Mouse (Mus musculus): ENCODE data around the gene Slc16a4. TPM values are rescaled to one million over a fixed set of nuclear protein-coding genes. Genes with fewer than 3 reads are reported as not detected.

Gene Slc16a4
- polyA plus RNA-seq, 1 experiment from 2014 or later, result 0.49 TPM

GRCm38 (mm10) chr3:107321141-107321540 lies 30.1 kb downstream of the Slc16a4 start:
- ATAC-seq, result no peak
- H3K4me1 ChIP-seq (ENCODE audit: insufficient read depth, low read depth, low read length), result no peaks in the 10 kb centered on the region
- no peaks in the 10 kb centered on the region for H3K9me3 ChIP-seq (ENCODE audit: low read length)
- no peaks in the 10 kb centered on the region for H3K27me3 ChIP-seq (replicated peaks; ENCODE audit: insufficient read depth, low read length)
- no peak for TF ChIP-seq CTCF (IDR thresholded peaks at IDR 0.05)
- TF ChIP-seq EP300 (IDR thresholded peaks at IDR 0.05), result no peak
- DNase-seq (ENCODE audit: low spot score), result no peak
- H3K4me2 ChIP-seq (replicated peaks; ENCODE audit: low read depth, low read length), result no peak overlapping the region
- H3K9ac ChIP-seq (replicated peaks; ENCODE audit: low read depth), result no peak overlapping the region
- H3K36me3 ChIP-seq (ENCODE audit: insufficient read depth, low read length), result peaks cover 15% of the 10 kb centered on the region
- H3K27ac ChIP-seq (ENCODE audit: low read length), result no peak overlapping the region
- no peak overlapping the region for H3K4me3 ChIP-seq (ENCODE audit: low read depth, low read length)
- WGBS, result 83% methylated on average over 2 of the region's 2 CpGs

- no peaks in the 10 kb centered on the region for H3K27me3 ChIP-seq (replicated peaks; ENCODE audit: insufficient read depth, low read length)
- TF ChIP-seq CTCF (IDR thresholded peaks at IDR 0.05) (no peak), EP300 (IDR thresholded peaks at IDR 0.05) (no peak)
- peaks cover 15% of the 10 kb centered on the region for H3K36me3 ChIP-seq (ENCODE audit: insufficient read depth, low read length)
- H3K4me2 ChIP-seq (replicated peaks; ENCODE audit: low read depth, low read length), result no peak overlapping the region
- H3K4me1 ChIP-seq (ENCODE audit: insufficient read depth, low read depth, low read length), result no peaks in the 10 kb centered on the region
- no peak overlapping the region for H3K4me3 ChIP-seq (ENCODE audit: low read depth, low read length)
- DNase-seq (ENCODE audit: low spot score) (no peak), ATAC-seq (no peak)
- H3K9ac ChIP-seq (replicated peaks; ENCODE audit: low read depth), result no peak overlapping the region
- H3K9me3 ChIP-seq (ENCODE audit: low read length), result no peaks in the 10 kb centered on the region
- no peak overlapping the region for H3K27ac ChIP-seq (ENCODE audit: low read length)
These were observed 30.7 kb downstream of the Slc16a4 start for GRCm38 (mm10) chr3:107321776-107322175.

DNA sequence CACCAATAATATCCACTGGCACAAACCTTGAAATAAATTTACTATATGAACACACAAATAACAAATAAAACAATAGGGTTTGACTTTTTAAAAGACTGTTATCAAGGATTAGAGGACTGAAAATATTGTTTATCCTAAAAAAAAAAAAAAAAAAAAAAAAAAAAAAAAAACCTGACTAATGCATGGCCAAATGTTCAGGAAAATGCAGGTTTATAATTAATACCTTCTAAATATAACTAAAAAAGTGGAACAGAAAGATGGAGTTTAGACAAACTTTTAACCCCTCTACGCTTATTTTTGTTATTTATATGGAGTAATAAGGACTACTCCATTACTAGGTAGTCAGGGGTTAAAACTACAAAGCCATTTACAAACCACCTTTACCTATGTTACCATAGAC lies 35.4 kb downstream of the Slc16a4 start:
- Histone ChIP-seq H3K36me3 (ENCODE audit: insufficient read depth, low read length) (peaks cover 15% of the 10 kb centered on the region), H3K27me3 (replicated peaks; ENCODE audit: insufficient read depth, low read length) (no peaks in the 10 kb centered on the region), H3K4me1 (ENCODE audit: insufficient read depth, low read depth, low read length) (peaks cover 10% of the 10 kb centered on the region; the same call in 1 of the 2 replicates), H3K4me3 (ENCODE audit: low read depth, low read length) (no peak overlapping the region), H3K27ac (ENCODE audit: low read length) (no peak overlapping the region), H3K4me2 (replicated peaks; ENCODE audit: low read depth, low read length) (no peak overlapping the region), H3K9me3 (ENCODE audit: low read length) (no peaks in the 10 kb centered on the region), H3K9ac (replicated peaks; ENCODE audit: low read depth) (no peak overlapping the region)
- 98% methylated on average over 1 of the region's 1 CpGs for WGBS
- no peak for DNase-seq (ENCODE audit: low spot score)
- TF ChIP-seq EP300 (IDR thresholded peaks at IDR 0.05) (no peak), CTCF (IDR thresholded peaks at IDR 0.05) (no peak)
- ATAC-seq, result no peak

DNA sequence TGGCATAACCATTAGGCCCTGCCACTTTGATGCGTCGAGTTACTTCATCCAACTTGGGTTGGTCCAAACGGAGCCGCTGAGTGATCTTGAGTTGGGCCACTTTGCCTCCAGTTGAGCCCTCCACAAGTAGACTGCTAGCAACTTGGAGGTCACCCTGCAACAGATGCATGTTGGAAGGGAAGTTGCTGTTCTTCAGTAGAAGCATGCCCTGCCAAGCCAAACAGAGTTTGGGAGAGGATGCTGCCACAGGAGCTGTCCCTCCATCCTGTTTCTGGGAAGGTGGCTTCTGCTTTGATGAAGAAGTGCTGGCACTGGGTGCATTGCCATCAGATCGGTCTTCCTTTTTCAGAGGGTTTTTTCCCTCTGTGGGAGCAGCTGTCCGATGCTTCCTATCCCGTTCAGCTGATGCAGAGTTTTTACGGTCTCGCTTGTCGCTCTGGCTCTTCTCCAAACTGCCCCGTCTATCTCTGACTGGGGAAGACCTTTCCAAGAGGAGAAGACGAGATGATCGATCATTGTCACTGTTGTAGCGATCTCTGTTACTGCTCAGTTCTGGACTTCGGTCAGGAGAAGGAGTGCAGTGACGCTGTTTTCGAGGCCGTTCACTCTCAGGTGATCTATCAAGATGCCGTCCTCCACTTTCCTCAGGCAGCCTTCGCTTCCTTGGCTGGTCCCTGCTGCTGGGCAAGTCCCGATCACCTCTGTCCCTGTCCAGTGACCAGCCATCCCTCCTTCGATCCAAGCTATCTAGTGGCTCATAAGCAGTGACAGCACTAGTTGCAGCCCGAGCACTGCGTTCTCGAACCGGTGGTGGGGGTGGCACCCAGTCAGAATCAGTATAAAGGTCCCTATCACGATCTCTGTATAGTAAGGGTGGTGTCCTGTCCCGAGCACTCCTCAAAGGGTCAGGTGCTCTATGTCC lies 39.7 kb downstream of the Slc16a4 start:
- peaks cover 4% of the 10 kb centered on the region; the same call in 1 of the 2 replicates for H3K36me3 ChIP-seq (ENCODE audit: insufficient read depth, low read length)
- WGBS, result 46% methylated on average over 28 of the region's 28 CpGs
- ATAC-seq (no peak), DNase-seq (ENCODE audit: low spot score) (no peak)
- no peak overlapping the region for H3K4me3 ChIP-seq (ENCODE audit: low read depth, low read length)
- no peaks in the 10 kb centered on the region for H3K9me3 ChIP-seq (ENCODE audit: low read length)
- peaks cover 12% of the 10 kb centered on the region; the same call in 1 of the 2 replicates for H3K4me1 ChIP-seq (ENCODE audit: insufficient read depth, low read depth, low read length)
- peak overlapping the region; percentile 94; the same call in 1 of the 2 replicates for H3K4me2 ChIP-seq (replicated peaks; ENCODE audit: low read depth, low read length)
- no peak overlapping the region for H3K9ac ChIP-seq (replicated peaks; ENCODE audit: low read depth)
- H3K27me3 ChIP-seq (replicated peaks; ENCODE audit: insufficient read depth, low read length), result no peaks in the 10 kb centered on the region
- H3K27ac ChIP-seq (ENCODE audit: low read length), result no peak overlapping the region
- TF ChIP-seq EP300 (IDR thresholded peaks at IDR 0.05), result no peak
- TF ChIP-seq CTCF (IDR thresholded peaks at IDR 0.05), result no peak

GRCm38 (mm10) chr3:107331746-107332126 lies 40.7 kb downstream of the Slc16a4 start:
- TF ChIP-seq CTCF (IDR thresholded peaks at IDR 0.05) (no peak), EP300 (IDR thresholded peaks at IDR 0.05) (no peak)
- 16% methylated on average over 17 of the region's 17 CpGs for WGBS
- H3K36me3 ChIP-seq (ENCODE audit: insufficient read depth, low read length), result no peaks in the 10 kb centered on the region

GRCm38 (mm10) chr3:107332127-107332959 lies 41.3 kb downstream of the Slc16a4 start:
- Histone ChIP-seq H3K27me3 (replicated peaks; ENCODE audit: insufficient read depth, low read length) (no peaks in the 10 kb centered on the region), H3K9me3 (ENCODE audit: low read length) (no peaks in the 10 kb centered on the region), H3K36me3 (ENCODE audit: insufficient read depth, low read length) (no peaks in the 10 kb centered on the region), H3K4me2 (replicated peaks; ENCODE audit: low read depth, low read length) (peak overlapping the region; percentile 94), H3K4me3 (ENCODE audit: low read depth, low read length) (peak overlapping the region; percentile 97), H3K27ac (ENCODE audit: low read length) (peak overlapping the region; percentile 88), H3K4me1 (ENCODE audit: insufficient read depth, low read depth, low read length) (peaks cover 12% of the 10 kb centered on the region; the same call in 1 of the 2 replicates), H3K9ac (replicated peaks; ENCODE audit: low read depth) (peak overlapping the region; percentile 90)
- under 1% methylated on average over 73 of the region's 75 CpGs for WGBS
- TF ChIP-seq EP300 (IDR thresholded peaks at IDR 0.05) (no peak), CTCF (IDR thresholded peaks at IDR 0.05) (no peak)
- ATAC-seq (0 out of 2 replicates have a peak, but pooled peaks have one; percentile 3), DNase-seq (ENCODE audit: low spot score) (peak; percentile 69)

More at GRCm38 (mm10) chr3:107331746-107332126, 40.7 kb downstream of the Slc16a4 start:
- Histone ChIP-seq H3K4me2 (replicated peaks; ENCODE audit: low read depth, low read length) (peak overlapping the region; percentile 94), H3K4me1 (ENCODE audit: insufficient read depth, low read depth, low read length) (peaks cover 12% of the 10 kb centered on the region; the same call in 1 of the 2 replicates), H3K9ac (replicated peaks; ENCODE audit: low read depth) (peak overlapping the region; percentile 90), H3K9me3 (ENCODE audit: low read length) (no peaks in the 10 kb centered on the region), H3K27ac (ENCODE audit: low read length) (no peak overlapping the region), H3K4me3 (ENCODE audit: low read depth, low read length) (peak overlapping the region; percentile 97), H3K27me3 (replicated peaks; ENCODE audit: insufficient read depth, low read length) (no peaks in the 10 kb centered on the region)
- ATAC-seq (no peak), DNase-seq (ENCODE audit: low spot score) (no peak)

All from lung, postnatal 0 days (tissue).